Mouse (Mus musculus) megakaryocyte progenitor cell, adult 5-6 weeks (primary cell): Measurements from ENCODE around the gene Dcps. TPM values are rescaled to one million over a fixed set of nuclear protein-coding genes. Genes with fewer than 3 reads are reported as not detected.

Experiments
- ATAC-seq: replicated peaks from 2 replicates; pipeline ENCODE4 v1.8.0; 2016; ENCODE audit warnings: mild to moderate bottlenecking, moderate TSS enrichment, inconsistent platforms; ENCODE audit not compliant: poor library complexity
- total RNA-seq, 2 experiments: library from RNA; stranded (forward) in 1 of 2; stranded (reverse) in 1 of 2; fragments of 157-497, 149-512 nt in 1 of 2; fragments of 200-1000 nt in 1 of 2; gene quantifications; 2 replicates each; pipeline versions ENCODE4 v1.2.3 to v1.2.4; 2015 to 2017

Dcps gene
- total RNA-seq, 2 experiments from 2014 or later, result 64.1 to 64.9 TPM

GRCm38 (mm10) chr9:35138029-35138428, 37.8 kb downstream of the Dcps start:
- no peak for ATAC-seq

GRCm38 (mm10) chr9:35135575-35135974, 40.3 kb downstream of the Dcps start:
- peak; percentile 40 for ATAC-seq

GRCm38 (mm10) chr9:35131637-35132397, 44.0 kb downstream of the Dcps start:
- ATAC-seq, result no peak

- no peak for ATAC-seq
Observed at GRCm38 (mm10) chr9:35128995-35129418, 46.9 kb downstream of the Dcps start.

GRCm38 (mm10) chr9:35128564-35128963, 47.3 kb downstream of the Dcps start:
- no peak for ATAC-seq

GRCm38 (mm10) chr9:35127561-35127960, 48.3 kb downstream of the Dcps start:
- ATAC-seq, result no peak

- no peak for ATAC-seq
Observed at GRCm38 (mm10) chr9:35127147-35127546, 48.7 kb downstream of the Dcps start.

GRCm38 (mm10) chr9:35124678-35124955, 51.2 kb downstream of the Dcps start:
- no peak for ATAC-seq

- peak; percentile 46 for ATAC-seq
Observed at GRCm38 (mm10) chr9:35123804-35124677, 51.8 kb downstream of the Dcps start.

GRCm38 (mm10) chr9:35123456-35123803, 52.4 kb downstream of the Dcps start:
- peak; percentile 18 for ATAC-seq

GRCm38 (mm10) chr9:35122551-35123266, 53.2 kb downstream of the Dcps start:
- peak; percentile 68 for ATAC-seq

GRCm38 (mm10) chr9:35119168-35119567, 56.7 kb downstream of the Dcps start, which contains the start of gene St3gal4:
St3gal4 (minus strand) TSS chr9:35119268.
- no peak for ATAC-seq

GRCm38 (mm10) chr9:35118563-35118962, 57.3 kb downstream of the Dcps start:
- ATAC-seq, result no peak

GRCm38 (mm10) chr9:35117384-35118295, 58.2 kb downstream of the Dcps start:
- peak; percentile 26 for ATAC-seq

- ATAC-seq, result peak; percentile 82
Observed at GRCm38 (mm10) chr9:35116391-35117381, 59.2 kb downstream of the Dcps start.

- ATAC-seq, result no peak
Observed at GRCm38 (mm10) chr9:35115804-35116203, 60.1 kb downstream of the Dcps start.

GRCm38 (mm10) chr9:35115299-35115698, 60.6 kb downstream of the Dcps start:
- no peak for ATAC-seq

- no peak for ATAC-seq
Observed at GRCm38 (mm10) chr9:35114234-35114633, 61.6 kb downstream of the Dcps start.

GRCm38 (mm10) chr9:35111941-35112595, 63.8 kb downstream of the Dcps start:
- no peak for ATAC-seq
